Mouse (Mus musculus) thymus, adult 2 months (tissue): ENCODE measurements at regions not wholly inside any gene's neighbourhood (a gene's known extent, or its start where the extent isn't known, plus 50 kb on each side); places are given as distances from the start of the nearest gene placed in this dataset.

Experiments used
- CTCF ChIP-seq: fragments of 200-500 bp; IDR thresholded peaks from 2 replicates; pipeline ENCODE4 v1.5.1; 2012; ENCODE audit warnings: mild to moderate bottlenecking, control low read depth, low read length, moderate library complexity, borderline replicate concordance; ENCODE audit not compliant: control insufficient read depth, poor library complexity, insufficient read depth; ENCODE audit errors: extremely low read depth
- POLR2A ChIP-seq: fragments of 200-500 bp; IDR thresholded peaks from 2 replicates; pipeline ENCODE4 v1.6.1; 2012; ENCODE audit warnings: mild to moderate bottlenecking, low read length, control low read depth, moderate library complexity; ENCODE audit not compliant: control insufficient read depth, poor library complexity, insufficient read depth; ENCODE audit errors: extremely low read depth

DNA sequence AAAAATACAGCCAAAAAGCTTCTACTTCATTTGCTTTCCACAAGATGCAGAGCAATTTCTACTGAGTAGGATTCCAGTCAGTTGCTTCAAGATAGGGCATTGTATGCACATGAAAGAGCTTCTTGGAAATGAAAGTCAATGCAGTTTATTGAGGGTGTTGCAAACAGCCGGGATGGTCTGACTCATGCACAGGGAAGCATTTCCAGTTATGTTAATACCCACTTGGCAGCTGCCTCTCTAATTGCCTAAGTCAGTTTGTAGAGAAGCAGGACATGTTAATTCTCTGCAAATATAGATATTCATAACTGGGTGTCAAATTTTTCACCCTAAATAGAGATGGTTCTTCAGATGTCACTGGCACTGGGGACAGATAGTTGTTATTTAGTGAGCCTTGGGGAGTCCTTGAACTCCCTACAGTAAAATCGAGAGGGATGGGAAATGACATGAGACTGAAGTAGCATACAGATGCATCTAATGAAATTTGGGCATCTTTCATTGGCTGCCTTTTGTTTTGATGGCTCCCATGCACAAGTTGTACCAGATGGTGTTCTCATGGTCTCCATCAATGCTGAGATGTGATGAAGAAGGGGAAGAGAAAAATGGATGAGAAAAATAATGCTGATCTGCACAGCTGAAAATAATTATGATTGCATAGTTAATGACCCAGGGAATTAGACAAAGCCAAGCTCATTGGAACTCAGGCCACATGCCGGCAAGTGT is 157.8 kb upstream of the Chl1 start:
- TF ChIP-seq CTCF = no peak
- TF ChIP-seq POLR2A = no peak
